Mouse (Mus musculus) testis, adult 2 months (tissue): ENCODE measurements around the gene Mmp28.

Experiments used
- CTCF ChIP-seq: fragments of 200-500 bp; IDR thresholded peaks from 2 replicates; pipeline ENCODE4 v1.5.1; 2012; ENCODE audit warnings: low read depth, mild to moderate bottlenecking, inconsistent platforms, low read length, moderate library complexity; ENCODE audit not compliant: control insufficient read depth, insufficient read depth, insufficient replicate concordance
- POLR2A ChIP-seq: fragments of 200-500 bp; IDR thresholded peaks from 2 replicates; pipeline ENCODE4 v1.6.1; 2012; ENCODE audit warnings: low read depth, mild to moderate bottlenecking, inconsistent platforms, low read length, moderate library complexity; ENCODE audit not compliant: control insufficient read depth

- no peak for TF ChIP-seq CTCF
- no peak for TF ChIP-seq POLR2A
These were observed 7.3 kb downstream of the Mmp28 start for GRCm38 (mm10) chr11:83455608-83456007.
